Comparison of ENCODE assay signal across 7 mouse cellular contexts in genomic region chr5:66675983-66676382, GRCm38 (mm10). TPM values are rescaled to one million over a fixed set of nuclear protein-coding genes. Genes with fewer than 3 reads are reported as not detected.
DNase-seq lines count a peak whose midpoint lies in the region; ATAC-seq and TF ChIP-seq lines count a peak whose summit lies in the region.

Gene Uchl1 (plus strand): TSS chr5:66676091.

- H3K9ac ChIP-seq in embryonic facial prominence, embryonic 13.5 days, result peak within 1 kb of the TSS; percentile 63
- peak within 1 kb of the TSS; percentile 61 for H3K9ac ChIP-seq in heart, embryonic 11.5 days (ENCODE audit: low read depth, low read length)
- H3K9ac ChIP-seq in kidney, embryonic 16.5 days (replicated peaks; ENCODE audit: low read length), result peak within 1 kb of the TSS; percentile 61
- peak within 1 kb of the TSS; percentile 56 for H3K9ac ChIP-seq in limb, embryonic 14.5 days (ENCODE audit: low read depth, low read length, severe bottlenecking)
- H3K9ac ChIP-seq in stomach, embryonic 16.5 days (ENCODE audit: low read length), result peak within 1 kb of the TSS; percentile 48

- peak within 1 kb of the TSS; percentile 49 for H3K4me3 ChIP-seq in embryonic facial prominence, embryonic 13.5 days
- peak within 1 kb of the TSS; percentile 63 for H3K4me3 ChIP-seq in heart, embryonic 11.5 days (ENCODE audit: low read depth, low read length)
- peak within 1 kb of the TSS; percentile 64 for H3K4me3 ChIP-seq in kidney, embryonic 16.5 days (ENCODE audit: low read length)
- H3K4me3 ChIP-seq in limb, embryonic 14.5 days (replicated peaks; ENCODE audit: low read length), result peak within 1 kb of the TSS; percentile 57
- peak within 1 kb of the TSS; percentile 57 for H3K4me3 ChIP-seq in stomach, embryonic 16.5 days (replicated peaks; ENCODE audit: low read length)

- H3K36me3 ChIP-seq in embryonic facial prominence, embryonic 13.5 days, result no peaks in the 10 kb centered on the region
- no peaks in the 10 kb centered on the region for H3K36me3 ChIP-seq in heart, embryonic 11.5 days (ENCODE audit: control insufficient read depth, insufficient read depth, low read length)
- H3K36me3 ChIP-seq in kidney, embryonic 16.5 days (ENCODE audit: insufficient read depth, low read length), result no peaks in the 10 kb centered on the region
- H3K36me3 ChIP-seq in limb, embryonic 14.5 days (ENCODE audit: control insufficient read depth, insufficient read depth, low read length), result no peaks in the 10 kb centered on the region
- H3K36me3 ChIP-seq in stomach, embryonic 16.5 days (ENCODE audit: control insufficient read depth, insufficient read depth, low read length), result no peaks in the 10 kb centered on the region

- no peaks in the 10 kb centered on the region for H3K9me3 ChIP-seq in embryonic facial prominence, embryonic 13.5 days
- H3K9me3 ChIP-seq in heart, embryonic 11.5 days (replicated peaks; ENCODE audit: control insufficient read depth, low read length), result no peaks in the 10 kb centered on the region
- no peaks in the 10 kb centered on the region for H3K9me3 ChIP-seq in kidney, embryonic 16.5 days (ENCODE audit: low read length)
- H3K9me3 ChIP-seq in limb, embryonic 14.5 days (ENCODE audit: control insufficient read depth, low read length), result no peaks in the 10 kb centered on the region
- no peaks in the 10 kb centered on the region for H3K9me3 ChIP-seq in stomach, embryonic 16.5 days (replicated peaks; ENCODE audit: control insufficient read depth, low read length)

- DNase-seq in brain, adult 2 months (ENCODE audit: low read depth, low spot score), result peak; percentile 99
- peak; percentile 94 for DNase-seq in limb, embryonic 14.5 days (ENCODE audit: low spot score)
- DNase-seq in neural tube, embryonic 10.5 days (ENCODE audit: extremely low spot score, low spot score), result peak; percentile 93

- peak within 1 kb of the TSS; percentile 82 for H3K4me2 ChIP-seq in embryonic facial prominence, embryonic 13.5 days
- H3K4me2 ChIP-seq in heart, embryonic 11.5 days, result peak within 1 kb of the TSS; percentile 81
- peak within 1 kb of the TSS; percentile 100 for H3K4me2 ChIP-seq in kidney, embryonic 16.5 days (replicated peaks; ENCODE audit: low read depth, low read length)
- H3K4me2 ChIP-seq in limb, embryonic 14.5 days (replicated peaks; ENCODE audit: low read depth, low read length, severe bottlenecking), result peak within 1 kb of the TSS; percentile 100
- peak within 1 kb of the TSS; percentile 98 for H3K4me2 ChIP-seq in stomach, embryonic 16.5 days (ENCODE audit: low read depth, low read length)

- ATAC-seq in embryonic facial prominence, embryonic 13.5 days (ENCODE audit: insufficient number of reproducible peaks, insufficient read depth, low FRiP score, low TSS enrichment, low read depth), result peak; percentile 86
- peak; percentile 68; the same call in 1 of the 2 replicates for ATAC-seq in heart, embryonic 11.5 days (replicated peaks; ENCODE audit: insufficient number of reproducible peaks, low FRiP score, low TSS enrichment)
- ATAC-seq in kidney, embryonic 16.5 days (ENCODE audit: low FRiP score, low TSS enrichment), result peak; percentile 90
- peak; percentile 88 for ATAC-seq in limb, embryonic 14.5 days (ENCODE audit: low FRiP score, low read depth)
- peak; percentile 77 for ATAC-seq in stomach, embryonic 16.5 days (ENCODE audit: insufficient read depth, low FRiP score)

- H3K4me1 ChIP-seq in embryonic facial prominence, embryonic 13.5 days, result peaks cover 22% of the 10 kb centered on the region
- peaks cover 6% of the 10 kb centered on the region; the same call in 1 of the 2 replicates for H3K4me1 ChIP-seq in heart, embryonic 11.5 days (ENCODE audit: control insufficient read depth, insufficient read depth, low read length)
- H3K4me1 ChIP-seq in kidney, embryonic 16.5 days (ENCODE audit: insufficient read depth, low read length), result peaks cover 11% of the 10 kb centered on the region
- peaks cover 12% of the 10 kb centered on the region; the same call in 1 of the 2 replicates for H3K4me1 ChIP-seq in limb, embryonic 14.5 days (ENCODE audit: control insufficient read depth, insufficient read depth, low read length)
- peaks cover 14% of the 10 kb centered on the region for H3K4me1 ChIP-seq in stomach, embryonic 16.5 days (ENCODE audit: control insufficient read depth, insufficient read depth, low read length)

- H3K27me3 ChIP-seq in embryonic facial prominence, embryonic 13.5 days, result peaks cover 38% of the 10 kb centered on the region
- H3K27me3 ChIP-seq in heart, embryonic 11.5 days (ENCODE audit: control insufficient read depth, insufficient read depth, low read length), result peaks cover 16% of the 10 kb centered on the region
- peaks cover 24% of the 10 kb centered on the region for H3K27me3 ChIP-seq in kidney, embryonic 16.5 days (ENCODE audit: insufficient read depth, low read length)
- H3K27me3 ChIP-seq in limb, embryonic 14.5 days (ENCODE audit: control insufficient read depth, insufficient read depth, low read length), result peaks cover 20% of the 10 kb centered on the region; the same call in 1 of the 2 replicates
- peaks cover 29% of the 10 kb centered on the region for H3K27me3 ChIP-seq in stomach, embryonic 16.5 days (ENCODE audit: control insufficient read depth, insufficient read depth, low read length)

- H3K27ac ChIP-seq in embryonic facial prominence, embryonic 13.5 days, result no peak within 1 kb of the TSS
- H3K27ac ChIP-seq in heart, embryonic 11.5 days (ENCODE audit: low read depth, low read length), result no peak within 1 kb of the TSS
- no peak within 1 kb of the TSS for H3K27ac ChIP-seq in kidney, embryonic 16.5 days (ENCODE audit: low read length)
- no peak within 1 kb of the TSS for H3K27ac ChIP-seq in limb, embryonic 14.5 days (replicated peaks; ENCODE audit: low read depth, low read length)
- no peak within 1 kb of the TSS for H3K27ac ChIP-seq in stomach, embryonic 16.5 days (ENCODE audit: low read length)

- TF ChIP-seq POLR2A in limb, embryonic 14.5 days (IDR thresholded peaks at IDR 0.05; ENCODE audit: borderline replicate concordance, extremely low read depth, insufficient read depth, insufficient read length), result peak; percentile 75; the same call in 1 of the 2 replicates

- under 1% methylated on average over 20 of the region's 20 CpGs for WGBS in embryonic facial prominence, embryonic 13.5 days
- WGBS in heart, embryonic 11.5 days (ENCODE audit: insufficient replicate concordance), result under 1% methylated on average over 20 of the region's 20 CpGs
- WGBS in kidney, embryonic 16.5 days, result under 1% methylated on average over 20 of the region's 20 CpGs
- WGBS in limb, embryonic 14.5 days, result 1% methylated on average over 20 of the region's 20 CpGs
- under 1% methylated on average over 20 of the region's 20 CpGs for WGBS in stomach, embryonic 16.5 days

RNA-seq across cellular contexts. Expression of gene Uchl1, which starts in this region (rescaled TPM):
- polyA plus RNA-seq in embryonic facial prominence, embryonic 13.5 days (2015; fragmentation: Nextera tagmentation; extraction: Ambion mirVana), result 65.0 and 94.3 TPM in 2 replicates
- polyA plus RNA-seq in heart, embryonic 11.5 days (2014; fragmentation: Nextera tagmentation; extraction: Ambion mirVana), result 128 and 136 TPM in 2 replicates
- 59.3 and 67.9 TPM in 2 replicates for polyA plus RNA-seq in kidney, embryonic 16.5 days (2015; fragmentation: Nextera tagmentation; extraction: Ambion mirVana)
- 105 and 110 TPM in 2 replicates for polyA plus RNA-seq in limb, embryonic 14.5 days (2012; rRNA removed)
- polyA plus RNA-seq in limb, embryonic 14.5 days (2014; fragmentation: Nextera tagmentation; extraction: Ambion mirVana), result 77.4 and 81.0 TPM in 2 replicates
- polyA plus RNA-seq in stomach, embryonic 16.5 days (2015; fragmentation: Nextera tagmentation; extraction: Ambion mirVana), result 62.1 and 76.3 TPM in 2 replicates
